In the genomic region with DNA sequence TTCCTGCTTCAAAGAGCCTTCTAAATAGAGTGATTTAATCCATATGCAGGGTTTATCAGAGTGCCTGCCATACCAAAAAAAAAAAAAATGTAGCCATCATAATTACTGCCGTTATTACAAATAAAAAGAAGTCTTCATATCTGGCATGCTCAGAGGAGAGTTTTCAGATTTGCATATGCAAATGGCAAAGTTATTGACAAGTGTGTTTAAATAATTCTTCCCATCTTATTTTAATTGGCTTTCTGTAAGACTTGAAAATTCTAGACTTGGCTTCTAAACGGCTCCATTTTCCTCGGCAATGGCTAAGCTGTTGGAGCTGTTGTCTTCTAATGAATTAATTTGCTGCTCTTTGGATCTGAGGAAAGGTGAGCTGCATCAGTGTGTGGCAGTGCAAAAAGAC, we compare ENCODE assay signal across 27 mouse cellular contexts.
"Had no signal": no experiment of that assay in that cellular context is flagged by ENCODE, and none has a peak within 500 bp of the region (broad histone marks: within the 10 kb centered on the region; RNA-seq: fewer than 3 reads in every experiment).

No protein-coding gene starts in this region.

- H3K27me3 ChIP-seq: embryonic facial prominence, embryonic 12.5 days; embryonic facial prominence, embryonic 13.5 days; embryonic facial prominence, embryonic 15.5 days; forebrain, embryonic 12.5 days; forebrain, embryonic 13.5 days; forebrain, embryonic 15.5 days had no signal

- DNase-seq: cerebellum, adult 8-10 months; cerebellum, adult 9-10 months; cerebellum, adult 9-11 months; cerebellum, postnatal 10 days; cerebellum, postnatal 14 days; cerebellum, postnatal 25 days; cerebellum, postnatal 36 days; embryo, embryonic 11 days; forebrain, postnatal 0 days; gastrocnemius, adult 2 months; gastrocnemius, postnatal 10 days; gastrocnemius, postnatal 14 days; gastrocnemius, postnatal 25 days; gastrocnemius, postnatal 36 days; heart, adult 11 months; heart, adult 18-20 months; heart, adult 2 months had no signal

- H3K9ac ChIP-seq: embryonic facial prominence, embryonic 12.5 days; embryonic facial prominence, embryonic 13.5 days; embryonic facial prominence, embryonic 15.5 days; forebrain, embryonic 12.5 days; forebrain, embryonic 13.5 days; forebrain, embryonic 15.5 days; forebrain, postnatal 0 days had no signal

- H3K4me2 ChIP-seq: embryonic facial prominence, embryonic 12.5 days; embryonic facial prominence, embryonic 13.5 days; embryonic facial prominence, embryonic 15.5 days; forebrain, embryonic 12.5 days; forebrain, embryonic 13.5 days; forebrain, embryonic 15.5 days; heart, embryonic 11.5 days had no signal

- H3K4me3 ChIP-seq: embryonic facial prominence, embryonic 12.5 days; embryonic facial prominence, embryonic 13.5 days; embryonic facial prominence, embryonic 15.5 days; erythroblast, embryonic 14.5 days; forebrain, embryonic 10.5 days; forebrain, embryonic 12.5 days; forebrain, embryonic 13.5 days; forebrain, embryonic 15.5 days; gastrocnemius, adult 2 months; heart, adult 2 months; heart, embryonic 10.5 days had no signal

- H3K9me3 ChIP-seq: embryonic facial prominence, embryonic 12.5 days; embryonic facial prominence, embryonic 13.5 days; embryonic facial prominence, embryonic 15.5 days; forebrain, embryonic 10.5 days; forebrain, embryonic 12.5 days; forebrain, embryonic 13.5 days; forebrain, embryonic 15.5 days; heart, embryonic 10.5 days had no signal

- H3K4me1 ChIP-seq: embryonic facial prominence, embryonic 12.5 days; embryonic facial prominence, embryonic 13.5 days; embryonic facial prominence, embryonic 15.5 days; forebrain, embryonic 12.5 days; forebrain, embryonic 13.5 days; heart, embryonic 10.5 days had no signal

- H3K27ac ChIP-seq: embryonic facial prominence, embryonic 12.5 days; embryonic facial prominence, embryonic 13.5 days; embryonic facial prominence, embryonic 15.5 days; forebrain, embryonic 10.5 days; forebrain, embryonic 12.5 days; forebrain, embryonic 13.5 days; forebrain, embryonic 15.5 days; gastrocnemius, adult 2 months; heart, adult 2 months; heart, embryonic 10.5 days had no signal

- H3K36me3 ChIP-seq: embryonic facial prominence, embryonic 12.5 days; embryonic facial prominence, embryonic 13.5 days; embryonic facial prominence, embryonic 15.5 days; forebrain, embryonic 10.5 days; forebrain, embryonic 12.5 days; forebrain, embryonic 15.5 days; heart, embryonic 10.5 days had no signal

- ATAC-seq: forebrain, embryonic 13.5 days; forebrain, embryonic 15.5 days; forebrain, postnatal 0 days had no signal
